Mouse (Mus musculus): Measurements from ENCODE around the gene Atg16l2.

Atg16l2 gene

DNA sequence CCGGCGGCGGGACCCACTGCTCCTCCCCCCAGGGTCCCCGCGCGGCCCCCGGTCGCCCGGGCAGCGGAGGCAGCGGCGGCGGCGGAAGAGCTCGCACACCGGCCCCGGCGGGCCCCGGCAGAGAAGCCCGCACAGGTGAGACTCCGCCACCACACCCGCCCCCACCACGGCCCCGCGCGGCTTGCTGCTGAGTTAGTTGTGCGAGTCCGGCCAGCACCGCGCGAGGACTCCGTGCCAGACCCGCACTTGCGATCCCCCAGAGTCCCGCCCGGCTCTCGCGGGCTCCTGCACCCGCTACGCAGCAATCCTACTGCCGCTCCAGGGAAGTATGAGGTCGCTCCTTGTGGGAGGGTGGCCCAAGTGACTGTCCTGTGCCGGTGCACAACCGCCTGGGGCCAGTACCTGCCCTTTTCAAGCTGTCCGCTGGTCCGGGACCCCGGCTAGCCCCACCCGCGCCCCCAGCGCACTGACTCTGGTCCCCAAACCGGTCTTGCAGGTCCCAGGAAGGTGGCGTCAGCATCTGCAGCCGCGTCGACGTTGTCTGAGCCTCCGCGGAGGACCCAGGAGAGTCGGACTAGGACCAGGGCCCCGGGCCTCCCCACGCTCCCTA is 19.3 kb upstream of the Atg16l2 start:
- DNase-seq (ENCODE audit: low read depth), result peak; percentile 51

DNA sequence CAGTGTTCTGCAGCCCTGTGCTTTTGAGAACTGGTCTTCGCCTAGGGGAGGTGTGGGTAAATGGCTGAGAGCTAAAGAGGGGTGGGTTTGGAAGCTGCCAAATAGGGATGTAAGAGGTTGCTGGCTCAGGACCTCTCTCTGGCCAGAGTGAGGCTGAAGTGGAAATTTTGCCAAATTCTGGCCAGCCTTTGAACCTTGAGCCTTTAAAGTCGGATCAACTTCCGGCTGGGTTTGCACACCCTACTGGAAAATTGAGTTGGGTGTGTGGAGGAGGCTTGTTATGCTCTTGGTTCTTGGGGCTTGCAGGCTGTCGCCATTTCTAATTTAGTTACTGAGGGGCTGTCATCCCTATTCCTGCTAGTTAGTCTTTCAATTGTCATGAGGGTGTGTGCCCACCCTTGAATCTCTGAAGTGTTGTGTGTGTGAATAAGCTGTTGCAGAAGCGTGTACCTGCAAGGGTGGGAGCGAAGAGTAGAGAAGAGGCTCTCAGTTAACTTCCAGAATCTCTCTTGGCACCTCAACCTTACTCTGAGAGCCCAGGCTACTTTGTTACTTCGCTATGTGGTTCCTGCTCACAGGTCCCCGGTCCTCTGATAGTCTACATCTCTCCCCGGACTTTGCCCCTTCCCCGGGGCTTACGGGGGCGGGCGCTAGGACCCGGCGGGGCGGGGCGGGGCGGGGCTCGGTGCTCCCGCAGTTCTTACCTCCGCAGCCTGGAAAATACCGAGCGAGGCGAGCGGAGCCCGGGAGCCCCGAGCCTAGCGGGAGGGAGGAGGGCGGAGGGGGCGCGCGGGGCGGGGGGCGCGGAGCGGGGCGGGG is 18.6 kb upstream of the Atg16l2 start:
- DNase-seq (ENCODE audit: low read depth), result peak; percentile 75

DNA sequence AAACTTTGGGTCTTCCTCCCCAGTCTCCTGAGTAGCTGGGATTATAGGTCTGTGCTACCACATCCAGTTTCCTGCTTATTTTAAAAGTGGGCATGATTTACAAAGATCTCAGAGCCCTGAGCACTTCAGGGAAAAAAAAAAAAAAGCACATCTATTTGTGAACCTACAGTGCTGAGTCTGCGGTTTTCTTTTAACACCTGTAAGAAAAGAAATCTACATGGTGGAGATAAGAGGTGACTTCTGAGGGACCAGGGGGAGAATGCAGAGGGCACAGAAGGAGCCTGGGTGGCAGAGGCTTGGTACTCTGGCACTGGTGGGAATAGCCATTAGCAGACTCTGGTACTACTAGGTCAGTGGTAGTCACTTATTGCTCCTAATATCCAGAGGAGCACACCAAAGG is 17.7 kb upstream of the Atg16l2 start:
- no peak for DNase-seq (ENCODE audit: low read depth)

DNA sequence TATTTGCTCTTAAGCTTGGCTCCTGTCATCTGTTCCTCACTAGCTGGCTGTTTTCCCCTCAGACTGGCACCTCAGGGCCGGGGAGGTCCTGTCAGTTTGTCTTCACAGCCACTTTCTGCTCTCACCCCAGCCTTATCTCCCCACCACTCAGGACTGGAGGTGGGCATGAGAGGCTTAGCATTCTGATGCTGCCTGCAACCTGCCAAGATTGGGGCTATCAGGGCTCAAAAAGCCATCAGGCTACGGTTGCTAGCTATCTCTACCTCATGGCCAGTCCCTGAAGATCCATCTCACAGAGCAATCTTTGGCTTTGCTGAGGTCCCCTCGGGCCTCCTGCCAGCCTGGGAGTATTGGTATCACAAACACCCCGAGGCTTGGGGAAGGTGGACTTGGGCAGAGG is 16.8 kb upstream of the Atg16l2 start:
- no peak for DNase-seq (ENCODE audit: low read depth)

DNA sequence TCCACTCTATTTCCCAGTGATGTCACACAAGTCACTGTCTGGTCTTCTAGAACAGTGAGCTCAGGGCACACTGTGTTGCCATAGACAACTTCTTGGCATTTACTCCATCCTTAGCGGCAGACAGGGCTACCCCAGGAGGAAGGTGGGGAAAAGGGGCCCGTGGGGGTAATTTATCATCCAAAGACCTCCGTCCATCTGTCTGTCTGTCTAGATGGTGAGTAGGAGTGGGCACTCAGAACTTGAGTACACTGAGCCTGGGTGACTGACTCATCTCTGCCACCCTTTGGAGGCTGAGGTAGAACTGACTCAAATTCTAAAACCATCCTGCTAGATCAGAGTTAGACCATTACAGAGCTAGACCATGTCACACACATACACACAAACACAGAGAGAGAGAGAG is 15.0 kb upstream of the Atg16l2 start, which contains the start of gene Stard10:
Gene Stard10 (plus strand): TSS at position 73 of the 400 bp plus-strand sequence.
- DNase-seq (ENCODE audit: low read depth), result no peak

DNA sequence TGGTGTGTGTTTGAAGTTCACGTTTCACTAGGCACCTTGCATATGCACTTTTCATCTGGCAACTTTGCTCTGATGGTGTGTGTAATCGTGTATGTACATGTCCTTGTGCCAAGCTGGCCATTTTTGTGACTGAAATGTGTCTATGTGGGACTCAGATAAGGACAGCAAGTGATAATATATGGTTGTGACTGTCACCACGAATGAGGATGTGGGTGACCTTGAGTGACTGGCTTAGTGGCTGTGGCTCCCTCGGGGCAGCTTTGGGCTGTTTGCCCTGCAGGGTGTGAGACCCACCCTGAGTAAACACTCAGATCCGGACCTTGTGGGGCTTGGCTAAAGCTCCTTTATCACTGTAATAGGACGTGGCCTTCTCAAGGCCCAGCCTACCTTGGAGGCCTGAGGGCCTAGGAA is 14.5 kb upstream of the Atg16l2 start:
- no peak for DNase-seq (ENCODE audit: low read depth)

DNA sequence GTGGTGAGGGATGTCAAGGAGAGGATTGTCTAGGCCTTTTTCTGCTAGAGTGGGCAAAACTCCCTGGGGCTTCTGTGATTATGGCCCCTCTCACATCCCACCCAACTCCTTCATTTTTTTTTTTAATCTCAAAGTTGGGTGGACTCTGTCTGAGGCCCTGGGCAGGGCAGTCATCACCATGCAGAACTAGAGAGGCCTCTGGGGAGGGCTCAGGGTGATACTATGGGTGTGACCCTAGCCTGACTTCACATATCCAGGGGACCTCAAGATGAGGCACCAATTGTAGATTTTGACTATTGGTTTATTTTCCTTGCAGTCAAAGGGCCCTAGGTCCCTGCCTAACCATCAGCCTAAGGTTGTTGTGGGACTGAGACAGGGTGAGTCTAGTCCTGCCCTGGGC is 13.6 kb upstream of the Atg16l2 start:
- DNase-seq (ENCODE audit: low read depth), result no peak

DNA sequence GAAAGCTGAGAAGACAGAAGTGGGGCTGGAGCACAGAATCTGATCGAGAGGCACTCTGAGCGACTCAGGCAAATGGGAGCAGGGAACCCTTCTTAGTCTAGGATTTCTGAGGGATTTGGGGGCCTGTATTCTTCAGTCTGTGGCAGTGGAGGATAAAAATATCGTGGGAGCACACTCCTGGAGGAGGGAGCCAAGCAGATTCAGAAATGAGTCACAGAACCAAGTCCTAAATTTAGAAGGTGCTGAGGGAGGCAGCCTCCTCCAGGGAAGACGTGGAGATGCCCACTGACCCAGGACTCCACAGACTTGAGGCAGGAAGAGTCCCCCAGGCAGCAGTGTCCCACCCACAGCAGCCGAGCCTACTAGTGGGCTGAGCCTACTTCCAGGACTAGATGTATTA is 12.3 kb upstream of the Atg16l2 start:
- DNase-seq (ENCODE audit: low read depth), result no peak

DNA sequence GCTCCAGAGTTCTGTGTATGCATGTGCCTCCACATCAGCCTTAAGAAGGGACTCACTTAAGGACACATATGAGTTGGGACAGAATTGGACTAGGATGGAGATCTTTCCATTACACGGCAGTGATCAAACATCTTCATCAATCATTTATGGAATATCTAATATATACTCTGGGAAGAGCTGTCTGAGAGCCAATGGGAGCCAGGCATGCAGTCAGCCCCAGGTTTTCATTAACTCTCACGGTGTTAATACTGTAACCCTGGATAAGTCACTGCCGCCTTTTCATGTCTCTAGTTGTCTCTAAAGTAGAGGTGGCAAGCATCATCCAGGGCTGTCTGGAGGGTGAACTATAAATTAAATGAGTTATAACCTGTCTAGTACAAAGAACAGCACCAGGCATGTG is 11.0 kb upstream of the Atg16l2 start:
- no peak for DNase-seq (ENCODE audit: low read depth)

DNA sequence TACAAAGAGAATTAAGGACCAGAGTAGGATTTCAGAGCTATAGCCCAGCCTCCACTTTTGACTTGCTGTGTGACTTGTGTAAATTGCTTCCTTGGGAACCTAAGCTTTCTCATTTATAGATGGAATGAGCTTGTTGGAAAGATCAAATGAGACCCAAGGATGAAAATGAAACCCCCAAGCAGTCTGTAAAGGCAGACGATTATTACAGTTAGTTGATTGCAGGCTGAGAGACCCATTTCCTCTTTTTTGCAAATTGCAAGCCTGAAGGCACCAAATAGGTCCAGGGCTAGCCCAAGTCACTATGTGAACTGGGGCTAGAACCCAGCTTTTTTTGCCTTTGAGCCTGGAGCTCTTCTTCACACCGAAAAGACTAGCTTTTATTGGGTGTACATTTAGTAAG is 9.0 kb upstream of the Atg16l2 start:
- DNase-seq (ENCODE audit: low read depth), result no peak

DNA sequence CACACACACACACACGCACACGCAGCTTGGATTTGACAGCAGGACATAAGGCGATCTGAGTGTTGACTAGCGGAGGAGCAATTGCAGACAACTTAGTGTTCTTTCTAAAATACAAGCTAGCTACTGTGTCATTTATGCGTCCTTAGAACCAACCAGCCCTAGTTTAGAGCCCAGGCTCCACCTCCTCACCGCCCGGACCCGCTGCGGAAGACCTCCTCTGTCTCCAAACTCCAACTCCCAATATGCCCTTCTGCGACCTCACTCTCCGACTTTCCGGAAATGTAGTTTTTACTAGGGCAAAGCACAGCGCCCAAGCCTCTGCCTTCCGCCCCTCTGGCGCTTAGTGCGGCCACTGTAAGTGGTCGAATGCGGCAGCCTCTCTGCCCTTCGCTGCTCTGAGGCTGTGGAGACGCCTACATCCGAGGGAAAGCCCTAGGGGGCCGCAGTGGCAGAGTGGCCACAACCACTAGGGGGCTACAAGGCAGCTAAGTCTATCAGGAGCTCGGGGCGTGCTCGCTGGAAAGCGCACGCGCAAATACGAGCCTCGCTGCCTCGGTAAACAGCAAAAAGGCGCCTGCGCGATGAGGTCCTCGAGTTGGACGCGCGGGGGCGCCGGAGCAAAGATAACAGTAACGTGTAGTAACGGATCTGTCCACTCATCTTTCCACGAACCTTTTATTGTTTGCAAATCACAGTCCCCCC is 8.4 kb upstream of the Atg16l2 start:
- peak; percentile 100 for DNase-seq (ENCODE audit: low read depth)

DNA sequence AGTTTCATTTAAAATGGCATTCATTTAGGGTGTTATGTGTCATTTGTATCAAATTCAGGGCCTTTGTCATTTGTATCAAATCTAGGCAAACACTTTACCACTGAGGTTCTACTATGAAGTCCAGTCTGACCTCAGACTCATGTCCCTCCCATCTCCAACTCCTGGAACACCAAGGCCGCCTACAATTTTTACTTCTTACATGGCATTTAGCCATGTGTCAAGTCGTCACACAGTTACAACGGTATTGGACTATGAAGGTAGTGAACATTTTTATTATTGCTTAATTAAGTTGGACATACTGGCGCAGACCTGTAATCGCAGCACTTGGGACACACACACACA is 7.9 kb upstream of the Atg16l2 start:
- DNase-seq (ENCODE audit: low read depth), result no peak

DNA sequence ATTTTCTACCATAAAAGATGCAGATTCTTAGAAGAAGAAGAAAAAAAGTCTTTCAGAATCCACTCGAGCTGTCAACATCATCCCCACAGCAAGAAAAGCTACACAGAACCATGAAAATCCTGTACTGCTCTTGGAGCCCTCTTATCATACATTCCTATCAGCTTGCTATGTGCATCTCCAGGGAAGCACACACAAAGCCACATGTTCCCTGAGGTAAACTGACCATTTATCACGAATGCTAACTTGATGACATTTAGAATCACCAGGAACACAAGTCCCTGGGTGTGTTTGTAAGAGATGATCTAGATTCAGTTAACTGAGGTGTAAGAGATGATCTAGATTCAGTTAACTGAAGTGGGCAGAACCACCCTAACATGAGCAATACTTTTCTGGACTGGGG is 4.8 kb upstream of the Atg16l2 start:
- no peak for DNase-seq (ENCODE audit: low read depth)

DNA sequence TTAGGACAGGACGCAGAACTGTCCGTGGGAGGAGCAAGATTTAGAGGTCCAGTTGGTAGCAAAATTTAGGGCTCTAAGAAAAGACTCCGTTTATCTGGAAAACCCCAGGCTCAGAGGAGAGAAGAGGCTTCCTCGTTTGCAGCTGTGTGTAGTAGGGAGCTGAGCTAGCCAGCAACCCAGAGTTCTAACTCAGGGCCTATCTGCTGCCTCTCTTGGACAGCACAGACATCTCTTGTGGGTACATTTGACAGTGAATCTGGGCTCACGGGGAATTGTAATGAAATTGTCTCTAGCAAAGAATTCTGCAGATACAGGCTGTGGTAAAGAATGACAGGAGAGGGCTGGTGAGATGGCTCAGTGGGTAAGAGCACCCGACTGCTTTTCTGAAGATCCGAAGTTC is 640 bp upstream of the Atg16l2 start:
- DNase-seq (ENCODE audit: low read depth), result no peak

DNA sequence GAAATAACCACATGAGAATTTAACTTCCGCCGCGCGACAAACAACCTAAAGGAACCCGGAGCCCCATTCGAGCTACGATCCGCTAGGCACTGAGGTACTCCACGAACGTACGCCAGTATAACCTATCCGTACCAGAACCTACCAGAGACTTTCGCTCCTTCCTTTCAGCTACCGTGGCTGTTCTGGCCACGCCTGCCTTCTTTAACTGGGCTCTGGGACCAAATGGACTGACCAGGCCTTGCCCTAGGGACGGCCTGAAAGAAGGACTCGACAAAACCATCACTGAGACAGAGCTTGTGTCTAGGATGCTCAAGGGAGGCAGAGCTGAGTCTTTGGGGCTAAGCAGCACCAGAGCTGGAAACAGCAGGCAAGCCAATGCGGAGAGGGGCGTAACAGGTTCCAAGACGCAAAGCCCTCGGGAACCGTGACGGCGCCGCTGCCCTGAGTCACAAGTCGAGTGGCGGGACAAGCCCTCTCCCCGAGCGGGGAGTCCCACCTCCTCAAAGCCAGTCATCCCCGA is 630 bp downstream of the Atg16l2 start:
- DNase-seq (ENCODE audit: low read depth), result peak; percentile 88

DNA sequence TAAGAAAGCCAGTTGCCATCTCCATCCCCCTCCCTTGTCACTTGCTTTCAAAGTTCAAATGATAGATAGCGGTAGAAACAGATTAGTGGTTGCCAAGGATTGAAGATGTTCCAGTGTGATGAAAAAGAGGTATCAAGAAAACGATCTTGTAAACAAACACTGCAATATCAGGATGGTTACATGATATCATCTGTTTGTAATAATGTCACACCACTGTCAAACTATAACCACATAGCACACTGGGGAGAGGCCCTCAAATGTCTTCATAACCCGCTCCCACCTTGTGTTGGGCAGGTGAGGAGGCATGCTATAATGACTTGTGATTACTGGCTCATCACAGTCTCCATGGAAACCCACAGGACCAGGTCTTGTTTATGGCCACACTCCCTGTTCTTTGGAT is 3.7 kb downstream of the Atg16l2 start:
- peak; percentile 54 for DNase-seq (ENCODE audit: low read depth)

DNA sequence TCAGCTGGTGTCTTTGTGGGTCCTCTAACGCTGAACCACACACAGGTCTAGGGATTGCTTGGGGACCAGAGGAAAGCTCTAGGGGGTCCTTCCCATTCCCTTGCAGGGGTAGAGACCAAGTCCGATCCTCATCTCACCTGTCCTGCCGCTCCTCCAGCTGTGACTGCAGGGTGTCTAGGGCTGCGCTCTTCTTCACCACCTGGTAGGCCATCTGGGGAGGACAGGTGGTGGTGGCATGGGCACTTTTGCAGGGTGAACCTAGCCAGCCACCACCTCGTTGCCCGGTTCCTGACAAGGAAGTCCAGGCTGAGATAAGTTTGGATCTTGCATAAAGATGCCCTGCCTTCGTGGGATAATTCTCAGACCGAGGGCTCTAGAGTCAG is 5.0 kb downstream of the Atg16l2 start:
- DNase-seq (ENCODE audit: low read depth), result no peak

DNA sequence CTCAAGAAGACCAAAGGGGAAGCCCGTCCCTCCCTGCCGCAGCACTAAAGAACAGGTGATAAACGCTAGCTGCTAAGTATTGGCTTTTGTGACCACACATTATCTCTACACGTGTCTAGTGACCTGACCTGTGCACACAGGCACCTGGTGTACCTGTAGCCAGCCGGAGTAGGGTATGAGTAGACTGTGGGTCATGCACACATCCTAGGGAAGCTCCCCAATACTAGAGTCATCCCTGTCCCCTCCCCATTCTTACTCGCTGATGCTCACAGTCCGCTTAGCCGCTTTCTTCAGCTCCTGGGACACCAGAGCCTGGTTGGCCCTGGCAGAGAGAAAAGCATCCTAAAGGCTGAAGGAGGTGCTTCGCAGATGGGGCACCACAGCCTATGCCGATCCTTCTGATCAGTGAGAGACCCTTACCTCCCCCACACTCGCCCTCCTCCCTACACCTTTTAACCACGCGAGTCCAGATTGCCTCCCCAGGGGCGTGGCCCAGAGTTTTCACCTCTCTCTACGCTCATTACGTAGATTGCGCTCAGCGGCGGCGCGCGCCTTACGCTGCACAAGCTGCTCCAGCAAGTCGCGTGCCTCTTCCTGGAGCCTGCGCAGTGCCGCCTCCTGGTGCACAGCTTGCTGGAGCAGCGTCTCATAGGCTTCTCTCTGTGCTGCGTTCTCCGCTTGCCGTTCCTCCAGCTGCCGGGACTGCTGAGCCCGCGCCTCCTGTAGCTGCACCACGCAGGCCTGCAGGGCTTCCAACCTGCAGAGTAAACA is 5.6 kb downstream of the Atg16l2 start:
- peak; percentile 54 for DNase-seq (ENCODE audit: low read depth)

DNA sequence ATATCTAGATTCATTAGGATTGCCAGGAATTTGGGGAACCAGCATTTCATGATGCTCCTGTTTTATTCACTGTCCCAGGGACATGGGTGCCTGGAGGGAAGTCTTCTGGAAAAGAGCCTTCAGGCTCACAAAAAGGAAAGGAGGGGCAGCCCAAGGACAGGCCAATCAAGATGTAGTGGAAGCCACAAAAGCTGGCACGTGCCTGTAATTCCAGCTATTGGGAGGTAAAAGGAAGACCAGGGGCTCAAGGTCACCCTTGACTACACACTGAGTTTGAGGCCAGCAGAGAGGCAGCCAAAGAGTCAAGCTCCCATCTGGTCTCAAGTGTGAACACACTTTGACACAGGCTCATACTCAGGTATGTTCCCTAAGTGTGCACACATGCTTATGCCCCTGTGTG is 6.6 kb downstream of the Atg16l2 start:
- no peak for DNase-seq (ENCODE audit: low read depth)

DNA sequence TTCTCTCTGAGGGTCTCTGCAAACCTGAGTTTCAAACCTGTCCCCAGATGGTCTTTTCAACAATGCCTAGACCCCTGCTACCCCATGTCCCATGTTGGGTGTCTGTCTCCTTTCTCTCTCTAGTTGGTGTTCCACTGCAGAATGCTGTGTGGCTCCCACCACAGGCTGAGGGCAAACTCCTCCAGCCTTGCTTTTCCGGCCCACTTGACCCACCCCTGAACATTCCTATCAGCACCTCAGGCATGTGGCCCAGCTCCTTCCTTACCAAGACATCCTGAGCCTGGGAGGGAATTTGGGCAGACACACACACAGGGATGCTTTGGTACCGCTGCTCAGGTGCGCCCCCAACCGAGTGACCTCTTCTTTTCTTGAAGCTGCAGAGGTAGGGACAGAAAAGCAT is 8.4 kb downstream of the Atg16l2 start:
- DNase-seq (ENCODE audit: low read depth), result no peak

DNA sequence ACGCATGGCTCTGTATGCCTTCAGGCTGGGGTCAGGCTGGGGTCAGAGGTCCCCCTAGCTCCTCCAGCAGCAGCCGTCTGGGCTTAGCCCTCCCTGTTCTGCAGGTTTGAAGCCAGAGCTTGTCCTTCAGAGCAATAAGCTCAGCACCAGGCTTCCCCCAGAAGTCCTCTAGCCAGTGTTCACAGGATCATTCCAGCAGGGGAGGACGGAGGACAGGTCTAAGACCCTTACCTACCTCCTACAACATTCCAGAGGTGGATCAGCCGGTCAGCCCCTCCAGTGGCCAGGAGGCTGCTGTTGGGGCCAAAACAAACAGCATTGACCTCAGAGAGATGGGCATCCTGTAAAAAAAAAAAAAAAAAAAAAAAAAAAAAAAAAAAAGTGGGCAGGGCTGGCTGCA is 8.9 kb downstream of the Atg16l2 start:
- DNase-seq (ENCODE audit: low read depth), result no peak

DNA sequence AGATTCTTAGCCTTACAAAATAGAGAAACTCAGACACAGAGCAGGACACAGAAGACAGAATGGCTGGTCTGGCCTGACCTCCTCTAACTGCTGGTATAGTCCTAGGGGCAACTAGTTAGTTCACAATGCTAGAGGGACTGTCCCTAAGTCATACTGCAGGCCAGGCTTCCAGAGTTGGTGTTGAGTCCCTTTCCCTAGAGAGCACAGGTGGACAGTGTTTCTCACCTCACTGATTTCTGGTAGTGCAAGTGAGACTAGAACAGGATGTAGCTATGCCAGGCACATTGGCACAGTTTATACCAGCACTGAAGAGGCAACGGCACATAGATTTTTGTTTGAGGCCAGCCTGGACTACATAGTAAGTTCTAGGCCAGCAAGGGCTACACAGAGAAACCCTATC is 9.4 kb downstream of the Atg16l2 start:
- DNase-seq (ENCODE audit: low read depth), result no peak

All from induced T-regulatory cell, adult 2 months (primary cell).